Mouse (Mus musculus) intestine, embryonic 15.5 days (tissue): ENCODE measurements around the gene Ilk. TPM values are rescaled to one million over a fixed set of nuclear protein-coding genes. Genes with fewer than 3 reads are reported as not detected.

Source experiments
- polyA plus RNA-seq: library from polyadenylated mRNA; unstranded; fragments of >200 nt; fragmentation: Nextera tagmentation; extraction: Ambion mirVana; gene quantifications from 2 replicates; pipeline ENCODE4 v1.2.1, GENCODE M21; 2015

The Ilk gene
- polyA plus RNA-seq, 1 experiment from 2014 or later, result 313 TPM

Other genes starting within 250 kb of the Ilk start
- 29.0 and 29.4 TPM in 2 replicates for gene Smpd1, start 182.2 kb upstream of the Ilk start, polyA plus RNA-seq
- gene Apbb1, start 154.9 kb upstream of the Ilk start, polyA plus RNA-seq, result 36.6 and 37.8 TPM in 2 replicates
- 3.8 and 4.8 TPM in 2 replicates for gene Hpx, start 136.5 kb upstream of the Ilk start, polyA plus RNA-seq
- gene Trim3, start 103.0 kb upstream of the Ilk start, polyA plus RNA-seq, result 21.4 and 24.7 TPM in 2 replicates
- gene Timm10b, start 96.5 kb upstream of the Ilk start, polyA plus RNA-seq, result 203 and 227 TPM in 2 replicates
- gene Arfip2, start 96.2 kb upstream of the Ilk start, polyA plus RNA-seq, result 66.0 and 72.7 TPM in 2 replicates
- 16.2 and 39.5 TPM in 2 replicates for gene Gm45799, start 96.0 kb upstream of the Ilk start, polyA plus RNA-seq
- gene Dnhd1, start 85.8 kb upstream of the Ilk start, polyA plus RNA-seq, result 0.44 and 0.80 TPM in 2 replicates
- 32.4 and 34.4 TPM in 2 replicates for gene Rrp8, start 793 bp downstream of the Ilk start, polyA plus RNA-seq
- gene Taf10, start 7.8 kb downstream of the Ilk start, polyA plus RNA-seq, result 134 and 140 TPM in 2 replicates
- 109 TPM in 2 replicates for gene Tpp1, start 15.6 kb downstream of the Ilk start, polyA plus RNA-seq
- 8.2 and 8.3 TPM in 2 replicates for gene Dchs1, start 51.1 kb downstream of the Ilk start, polyA plus RNA-seq
- 372 and 398 TPM in 2 replicates for gene Mrpl17, start 74.5 kb downstream of the Ilk start, polyA plus RNA-seq
- 0.71 and 0.89 TPM in 2 replicates for gene Gm4070, start 217.4 kb downstream of the Ilk start, polyA plus RNA-seq